Mouse (Mus musculus) liver, adult 2 months (tissue): ENCODE measurements at regions not wholly inside any gene's neighbourhood (a gene's known extent, or its start where the extent isn't known, plus 50 kb on each side); places are given as distances from the start of the nearest gene placed in this dataset.

Experiments
- CTCF ChIP-seq: fragments of 200-500 bp; IDR thresholded peaks from 2 replicates; pipeline ENCODE4 v1.5.1; 2011; ENCODE audit warnings: low read depth, low read length, control low read depth
- POLR2A ChIP-seq: fragments of 200-500 bp; IDR thresholded peaks from 2 replicates; pipeline ENCODE4 v1.6.1; 2011; ENCODE audit warnings: low read length, control low read depth; ENCODE audit not compliant: insufficient read depth; ENCODE audit errors: extremely low read depth

DNA sequence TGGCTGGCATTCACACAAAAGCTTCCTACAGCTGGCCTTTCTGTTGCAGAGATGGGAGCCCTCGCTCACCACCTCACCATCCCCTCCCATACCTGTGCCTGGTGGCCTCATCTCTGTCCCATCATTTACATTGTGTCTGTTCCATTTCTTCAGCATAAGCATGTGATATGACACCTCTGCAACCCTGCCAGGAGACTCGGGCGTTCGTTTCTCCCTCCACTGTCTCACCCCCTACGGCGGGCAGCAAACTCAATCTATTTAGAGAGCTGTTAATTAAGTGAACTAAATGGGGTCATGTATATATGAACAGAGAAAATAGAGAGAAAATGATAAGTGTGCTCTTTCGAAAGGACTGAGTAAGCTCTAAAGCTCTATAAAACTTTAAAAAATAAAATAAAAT lies 106.0 kb downstream of the Elovl4 start:
- TF ChIP-seq CTCF (no peak), POLR2A (no peak)
